Mouse (Mus musculus): Measurements from ENCODE around the gene Gm9936.
"Not testable (repeated sequence)": the region's sequence is repeated elsewhere in the genome, so short reads cannot be mapped to it uniquely, and the experiment has no call there.

- TF ChIP-seq CTCF (conservative IDR thresholded peaks at IDR 0.05; ENCODE audit: low read length); POU5F1 (IDR thresholded peaks at IDR 0.05; ENCODE audit: borderline replicate concordance, low read length); NANOG (IDR thresholded peaks at IDR 0.05; ENCODE audit: borderline replicate concordance, low read length): not testable (repeated sequence)
These were observed 16.3 kb downstream of the Gm9936 start for GRCm38 (mm10) chr5:114842155-114842554.
